Mouse (Mus musculus): ENCODE measurements around the gene Folr2. TPM values are rescaled to one million over a fixed set of nuclear protein-coding genes. Genes with fewer than 3 reads are reported as not detected.

Gene Folr2
- polyA plus RNA-seq, 1 experiment from 2014 or later, result 3.3 TPM

DNA sequence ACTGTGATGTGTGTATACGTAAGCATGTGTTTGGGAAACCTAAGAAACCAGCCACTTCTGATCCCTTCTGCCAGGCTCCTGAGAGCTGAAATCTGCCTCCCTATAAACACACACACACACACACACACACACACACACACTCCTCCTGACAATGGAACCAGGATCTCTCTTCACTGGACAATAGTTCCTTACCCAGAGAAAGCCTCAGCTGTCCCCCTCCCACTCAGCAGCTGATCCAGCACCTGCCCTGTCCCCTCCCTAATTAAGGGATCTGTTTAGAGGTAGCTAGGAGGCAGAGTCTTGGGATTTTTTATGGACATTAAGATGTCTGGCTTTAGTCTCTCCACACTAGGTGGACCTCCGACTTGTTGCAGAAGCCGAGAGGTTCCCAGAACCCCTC is 22.1 kb downstream of the Folr2 start:
- 0 out of 2 replicates have a peak overlapping the region, but pooled peaks have one; percentile 11 for H3K27ac ChIP-seq (replicated peaks)
- H3K9ac ChIP-seq, result no peak overlapping the region
- whole genome bisulfite sequencing, result 56% methylated on average over 3 of the region's 3 CpGs
- ATAC-seq (ENCODE audit: low read depth), result no peak
- H3K9me3 ChIP-seq, result no peaks in the 10 kb centered on the region
- H3K4me2 ChIP-seq, result peak overlapping the region; percentile 98
- H3K36me3 ChIP-seq, result peaks cover 23% of the 10 kb centered on the region
- H3K4me3 ChIP-seq, result peak overlapping the region; percentile 54
- no peaks in the 10 kb centered on the region; the same call in 1 of the 2 replicates for H3K27me3 ChIP-seq
- peaks cover 52% of the 10 kb centered on the region for H3K4me1 ChIP-seq (replicated peaks)

DNA sequence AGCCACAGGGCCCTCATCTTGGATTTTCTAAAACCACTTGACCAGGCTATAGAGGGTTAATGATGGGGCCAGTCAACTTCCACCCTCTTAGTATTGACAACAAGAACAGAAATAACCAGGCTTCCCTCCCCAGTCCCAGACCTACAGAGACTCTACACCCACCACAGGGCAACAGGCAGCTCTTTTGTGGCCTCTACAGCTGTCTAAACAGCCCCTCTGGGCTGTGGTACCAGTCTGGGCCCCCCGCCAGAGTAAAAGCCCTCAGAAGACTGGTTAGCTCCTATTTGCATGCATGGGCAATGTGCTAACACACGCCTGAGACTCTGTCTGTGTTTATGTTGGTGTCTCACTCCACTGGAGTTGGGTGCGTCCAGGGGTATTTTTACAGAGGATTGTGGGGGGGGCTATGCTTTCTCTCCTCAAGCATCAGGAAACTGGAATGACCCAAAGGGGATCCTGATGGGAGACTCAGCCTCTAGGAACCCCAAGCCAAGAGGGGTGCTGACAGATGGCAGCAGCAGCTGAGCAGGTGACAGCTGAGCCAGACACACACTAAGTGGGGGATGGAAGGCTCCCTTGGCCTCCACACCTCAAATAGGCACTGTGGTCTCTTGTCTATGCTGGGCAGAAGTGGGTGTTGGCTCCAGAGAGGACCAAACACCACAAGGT is 22.9 kb downstream of the Folr2 start:
- no peaks in the 10 kb centered on the region for H3K27me3 ChIP-seq
- H3K36me3 ChIP-seq, result peaks cover 31% of the 10 kb centered on the region
- peak overlapping the region; percentile 11; the same call in 1 of the 2 replicates for H3K27ac ChIP-seq (replicated peaks)
- no peak overlapping the region for H3K9ac ChIP-seq
- no peaks in the 10 kb centered on the region for H3K9me3 ChIP-seq
- ATAC-seq (ENCODE audit: low read depth), result no peak
- H3K4me2 ChIP-seq, result peak overlapping the region; percentile 98
- H3K4me1 ChIP-seq (replicated peaks), result peaks cover 52% of the 10 kb centered on the region
- H3K4me3 ChIP-seq, result no peak overlapping the region
- WGBS, result 44% methylated on average over 3 of the region's 3 CpGs

DNA sequence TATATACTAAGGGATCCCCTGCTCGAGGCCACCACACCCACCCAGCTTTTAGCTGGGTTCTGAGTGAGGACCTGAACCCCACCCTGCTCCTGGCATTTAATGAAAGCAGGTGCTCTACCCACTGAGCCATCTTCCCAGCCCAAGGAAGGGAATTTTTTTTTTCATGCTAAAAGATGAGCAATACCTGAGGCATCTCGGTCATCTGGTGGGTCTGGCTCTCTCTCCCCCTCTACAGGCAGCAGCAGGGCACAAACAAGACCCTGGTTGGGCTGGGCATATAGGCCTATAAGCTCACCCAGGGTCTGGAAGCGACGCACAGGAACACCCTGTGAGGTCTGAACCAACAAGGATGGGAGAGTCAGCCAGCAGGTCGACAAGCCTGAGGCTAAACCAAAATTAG is 23.6 kb downstream of the Folr2 start:
- peaks cover 47% of the 10 kb centered on the region for H3K4me1 ChIP-seq (replicated peaks)
- no peak for ATAC-seq (ENCODE audit: low read depth)

DNA sequence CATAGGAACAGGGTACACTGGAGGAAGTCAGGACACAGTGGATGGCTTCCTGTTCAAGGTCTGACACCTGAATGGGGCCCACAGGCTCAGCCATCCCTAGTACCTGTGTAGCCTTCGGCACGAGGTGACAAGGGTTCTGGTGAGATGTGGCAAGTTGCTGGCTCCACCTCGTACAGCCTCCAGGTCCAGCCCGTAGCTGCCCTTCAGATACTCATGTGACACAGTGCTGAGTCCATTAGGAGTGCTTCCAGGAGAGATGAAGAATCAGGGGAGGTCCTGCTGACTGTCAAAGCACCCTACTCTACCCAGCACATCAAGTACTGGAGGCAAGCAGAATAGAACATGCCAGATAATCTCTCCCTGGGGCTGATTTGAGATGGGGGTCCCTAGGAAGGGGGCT is 24.6 kb downstream of the Folr2 start:
- Histone ChIP-seq H3K4me2 (no peak overlapping the region), H3K27ac (replicated peaks) (no peak overlapping the region), H3K9me3 (no peaks in the 10 kb centered on the region), H3K27me3 (no peaks in the 10 kb centered on the region), H3K4me3 (no peak overlapping the region), H3K36me3 (peaks cover 48% of the 10 kb centered on the region), H3K4me1 (replicated peaks) (peaks cover 42% of the 10 kb centered on the region), H3K9ac (no peak overlapping the region)
- 96% methylated on average over 4 of the region's 4 CpGs for WGBS
- ATAC-seq (ENCODE audit: low read depth), result no peak

More for the DNA sequence above, 23.6 kb downstream of the Folr2 start:
- Histone ChIP-seq H3K9ac (no peak overlapping the region), H3K27me3 (no peaks in the 10 kb centered on the region), H3K36me3 (peaks cover 38% of the 10 kb centered on the region), H3K4me3 (no peak overlapping the region), H3K27ac (replicated peaks) (no peak overlapping the region), H3K9me3 (no peaks in the 10 kb centered on the region), H3K4me2 (no peak overlapping the region)
- 73% methylated on average over 5 of the region's 5 CpGs for WGBS

DNA sequence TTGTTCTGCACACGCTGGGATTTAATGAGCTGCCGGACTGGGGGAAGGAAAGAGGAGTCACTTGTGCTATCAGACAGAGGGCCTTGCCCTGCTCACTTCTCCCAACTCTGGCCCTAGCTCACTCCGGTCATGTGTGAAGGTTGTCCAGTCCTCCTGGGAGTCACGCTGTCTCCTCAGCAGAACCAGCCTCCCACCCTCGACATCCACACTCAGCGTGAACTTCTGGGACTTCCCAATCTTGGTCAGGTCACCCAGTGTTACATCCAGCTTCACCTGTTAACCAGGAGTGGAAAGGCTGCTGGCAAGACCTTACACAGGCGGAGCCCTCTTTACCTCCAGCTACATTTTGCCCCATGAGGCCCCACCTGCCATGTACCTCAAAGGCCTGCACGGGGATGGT is 25.6 kb downstream of the Folr2 start:
- Histone ChIP-seq H3K9me3 (no peaks in the 10 kb centered on the region), H3K36me3 (peaks cover 57% of the 10 kb centered on the region), H3K27me3 (no peaks in the 10 kb centered on the region), H3K4me1 (replicated peaks) (peaks cover 33% of the 10 kb centered on the region), H3K9ac (no peak overlapping the region), H3K27ac (replicated peaks) (no peak overlapping the region), H3K4me3 (no peak overlapping the region), H3K4me2 (no peak overlapping the region)
- no peak for ATAC-seq (ENCODE audit: low read depth)
- 92% methylated on average over 8 of the region's 8 CpGs for WGBS

DNA sequence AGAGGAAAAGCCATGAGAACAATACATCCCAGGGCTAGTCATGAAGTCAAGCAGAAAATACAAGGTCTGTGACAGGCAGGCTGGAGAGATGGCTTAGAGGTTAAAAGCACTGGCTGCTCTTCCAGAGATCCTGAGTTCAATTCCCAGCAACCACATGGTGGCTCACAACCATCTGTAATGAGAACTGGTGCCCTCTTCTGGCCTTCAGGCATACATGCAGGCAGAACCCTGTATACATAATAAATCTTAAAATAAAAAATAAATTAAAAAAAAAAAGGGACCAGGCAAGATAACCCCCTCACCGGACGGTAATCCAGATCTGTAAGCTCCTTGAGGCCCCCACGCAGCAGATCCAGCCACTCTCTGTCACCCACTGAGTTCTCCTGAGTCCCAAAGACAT is 26.6 kb downstream of the Folr2 start:
- no peak overlapping the region for H3K9ac ChIP-seq
- no peaks in the 10 kb centered on the region for H3K27me3 ChIP-seq
- no peak overlapping the region for H3K4me2 ChIP-seq
- H3K36me3 ChIP-seq, result peaks cover 67% of the 10 kb centered on the region
- peaks cover 22% of the 10 kb centered on the region for H3K4me1 ChIP-seq (replicated peaks)
- 95% methylated on average over 3 of the region's 3 CpGs for WGBS
- no peaks in the 10 kb centered on the region for H3K9me3 ChIP-seq
- no peak overlapping the region for H3K27ac ChIP-seq (replicated peaks)
- no peak for ATAC-seq (ENCODE audit: low read depth)
- no peak overlapping the region for H3K4me3 ChIP-seq

DNA sequence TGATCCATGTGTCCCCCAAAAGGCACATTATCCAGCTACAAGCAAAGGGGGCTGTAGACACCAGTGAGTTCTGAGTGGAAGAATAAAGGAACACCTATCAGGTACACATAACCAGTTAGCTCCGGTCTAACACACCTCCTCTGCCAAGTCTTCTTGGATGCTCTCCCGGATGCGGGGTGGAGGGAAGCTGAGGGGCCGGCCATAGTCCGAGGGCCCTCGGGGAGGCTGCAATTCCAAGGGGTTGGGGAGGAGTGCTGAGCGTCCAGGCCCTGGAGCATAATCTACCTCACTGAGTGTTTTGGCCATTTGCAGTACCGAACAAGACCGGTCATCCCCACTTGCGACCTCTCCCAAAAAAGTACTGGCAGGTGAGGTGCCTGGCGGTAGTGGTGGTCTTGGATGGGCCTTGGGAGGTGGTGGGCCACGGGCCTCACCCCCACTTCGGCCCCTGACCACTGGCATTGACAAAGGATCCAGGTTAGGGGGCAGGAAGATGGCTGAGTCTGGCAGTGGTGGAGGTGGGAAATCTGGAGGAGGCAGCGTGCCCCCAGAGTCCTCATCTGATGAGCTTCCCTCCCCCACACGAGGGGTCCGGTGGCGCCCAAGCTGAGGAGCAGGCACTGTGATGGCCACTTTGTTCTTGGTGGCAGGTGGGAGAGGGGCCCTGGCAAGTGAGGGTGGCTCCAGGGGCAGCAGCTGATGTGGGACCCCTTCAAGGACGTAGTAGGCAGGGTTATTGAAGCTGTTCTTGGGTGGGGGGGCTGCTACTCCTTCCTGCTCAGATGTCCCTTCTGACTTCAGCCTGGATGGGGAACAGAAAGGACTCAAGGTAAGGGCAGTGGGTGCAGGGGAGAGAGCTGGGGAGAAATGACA is 33.0 kb downstream of the Folr2 start:
- Histone ChIP-seq H3K4me1 (replicated peaks) (peaks cover 28% of the 10 kb centered on the region), H3K27ac (replicated peaks) (no peak overlapping the region), H3K9me3 (no peaks in the 10 kb centered on the region), H3K27me3 (peaks cover 51% of the 10 kb centered on the region), H3K4me3 (no peak overlapping the region), H3K36me3 (peaks cover 43% of the 10 kb centered on the region), H3K4me2 (no peak overlapping the region), H3K9ac (no peak overlapping the region)
- WGBS, result 85% methylated on average over 18 of the region's 18 CpGs
- no peak for ATAC-seq (ENCODE audit: low read depth)

DNA sequence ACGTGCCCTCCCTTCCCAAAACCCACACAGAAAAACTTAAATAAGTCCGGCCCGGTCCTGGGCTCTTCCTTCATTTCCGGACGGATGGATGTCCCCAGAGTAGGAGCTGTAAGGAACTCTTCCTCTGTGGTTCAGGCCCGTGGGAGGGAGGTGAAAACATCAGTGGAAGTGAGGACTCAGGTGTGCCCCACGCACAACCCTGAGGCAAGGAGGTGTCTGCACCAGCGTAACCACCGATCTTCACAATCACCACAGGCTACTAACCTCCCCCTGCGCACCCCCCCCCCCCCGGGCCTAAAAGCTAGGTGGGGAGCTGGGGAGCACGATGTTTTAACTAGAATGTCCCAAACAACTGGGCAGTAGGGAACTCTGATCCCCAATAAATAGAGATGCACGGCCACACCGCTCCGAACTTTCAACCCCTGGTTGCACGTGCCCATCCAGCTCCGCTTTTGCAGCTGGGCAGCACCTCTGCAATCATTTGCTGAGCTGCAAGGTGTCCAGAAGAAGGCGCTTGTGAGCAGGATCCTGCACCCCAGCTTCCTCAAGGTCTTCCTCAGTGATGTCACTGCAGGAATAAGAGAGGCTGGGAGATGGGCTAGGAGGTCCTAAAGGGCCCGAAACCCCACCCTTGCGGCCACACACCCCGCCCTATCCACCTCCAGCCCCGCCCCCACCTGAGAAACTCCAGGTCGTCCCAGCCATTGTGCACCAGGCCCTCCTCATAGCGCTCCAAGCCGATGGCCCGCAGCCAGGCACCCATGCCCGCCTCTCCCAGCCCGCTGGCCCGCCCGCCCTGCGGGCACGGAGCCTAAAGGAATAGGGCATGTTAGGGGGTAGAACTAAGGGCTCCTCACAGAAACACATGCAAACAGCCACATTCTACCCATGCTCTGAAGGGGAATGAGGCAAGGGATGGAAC is 33.9 kb downstream of the Folr2 start:
- Histone ChIP-seq H3K9me3 (no peaks in the 10 kb centered on the region), H3K36me3 (peaks cover 34% of the 10 kb centered on the region), H3K4me1 (replicated peaks) (peaks cover 33% of the 10 kb centered on the region), H3K4me3 (no peak overlapping the region), H3K27me3 (peaks cover 60% of the 10 kb centered on the region), H3K9ac (no peak overlapping the region), H3K4me2 (0 out of 2 replicates have a peak overlapping the region, but pooled peaks have one; percentile 11), H3K27ac (replicated peaks) (no peak overlapping the region)
- peak; percentile 15; the same call in 1 of the 2 replicates for ATAC-seq (ENCODE audit: low read depth)
- 24% methylated on average over 31 of the region's 32 CpGs for WGBS

DNA sequence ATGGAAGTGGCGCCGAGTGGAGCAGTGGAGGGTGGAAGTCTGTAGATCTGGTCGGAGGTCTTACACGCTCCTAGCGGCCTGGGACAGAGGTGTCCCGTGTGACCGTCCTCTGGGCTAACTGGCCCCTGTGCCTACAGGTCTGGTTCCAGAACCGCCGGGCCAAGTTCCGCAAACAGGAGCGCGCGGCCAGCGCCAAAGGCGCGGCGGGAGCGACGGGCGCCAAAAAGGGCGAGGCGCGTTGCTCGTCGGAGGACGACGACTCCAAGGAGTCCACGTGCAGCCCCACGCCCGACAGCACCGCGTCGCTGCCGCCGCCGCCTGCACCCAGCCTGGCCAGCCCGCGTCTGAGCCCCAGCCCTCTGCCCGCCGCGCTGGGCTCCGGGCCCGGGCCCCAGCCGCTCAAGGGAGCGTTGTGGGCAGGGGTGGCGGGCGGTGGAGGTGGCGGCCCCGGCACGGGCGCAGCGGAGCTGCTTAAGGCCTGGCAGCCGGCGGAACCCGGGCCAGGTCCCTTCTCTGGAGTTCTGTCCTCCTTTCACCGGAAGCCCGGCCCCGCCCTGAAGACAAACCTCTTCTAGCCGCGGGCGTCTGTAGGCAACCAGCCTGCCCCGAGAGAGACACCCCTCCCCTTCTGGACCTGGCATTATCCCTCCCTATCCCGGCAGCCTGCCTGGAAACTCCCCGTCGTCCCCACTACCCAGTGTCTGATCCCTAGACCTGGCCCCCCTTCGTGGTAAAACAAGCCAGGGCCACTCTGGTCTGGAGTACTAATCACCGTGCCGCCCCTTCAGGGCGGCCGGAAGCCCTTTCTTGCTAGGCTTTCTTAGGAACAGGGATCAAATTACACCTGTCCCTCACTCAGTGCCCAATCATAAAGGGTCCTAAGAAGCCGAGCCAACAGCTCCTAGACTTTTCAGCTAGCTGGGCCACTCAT is 35.2 kb downstream of the Folr2 start:
- no peaks in the 10 kb centered on the region for H3K9me3 ChIP-seq
- H3K4me3 ChIP-seq, result peak overlapping the region; percentile 39
- H3K27ac ChIP-seq (replicated peaks), result no peak overlapping the region
- H3K4me1 ChIP-seq (replicated peaks), result peaks cover 42% of the 10 kb centered on the region
- H3K4me2 ChIP-seq, result peak overlapping the region; percentile 65
- peaks cover 23% of the 10 kb centered on the region; the same call in 1 of the 2 replicates for H3K36me3 ChIP-seq
- under 1% methylated on average over 71 of the region's 71 CpGs for WGBS
- ATAC-seq (ENCODE audit: low read depth), result peak; percentile 51
- peak overlapping the region; percentile 54 for H3K9ac ChIP-seq
- H3K27me3 ChIP-seq, result peaks cover 73% of the 10 kb centered on the region

DNA sequence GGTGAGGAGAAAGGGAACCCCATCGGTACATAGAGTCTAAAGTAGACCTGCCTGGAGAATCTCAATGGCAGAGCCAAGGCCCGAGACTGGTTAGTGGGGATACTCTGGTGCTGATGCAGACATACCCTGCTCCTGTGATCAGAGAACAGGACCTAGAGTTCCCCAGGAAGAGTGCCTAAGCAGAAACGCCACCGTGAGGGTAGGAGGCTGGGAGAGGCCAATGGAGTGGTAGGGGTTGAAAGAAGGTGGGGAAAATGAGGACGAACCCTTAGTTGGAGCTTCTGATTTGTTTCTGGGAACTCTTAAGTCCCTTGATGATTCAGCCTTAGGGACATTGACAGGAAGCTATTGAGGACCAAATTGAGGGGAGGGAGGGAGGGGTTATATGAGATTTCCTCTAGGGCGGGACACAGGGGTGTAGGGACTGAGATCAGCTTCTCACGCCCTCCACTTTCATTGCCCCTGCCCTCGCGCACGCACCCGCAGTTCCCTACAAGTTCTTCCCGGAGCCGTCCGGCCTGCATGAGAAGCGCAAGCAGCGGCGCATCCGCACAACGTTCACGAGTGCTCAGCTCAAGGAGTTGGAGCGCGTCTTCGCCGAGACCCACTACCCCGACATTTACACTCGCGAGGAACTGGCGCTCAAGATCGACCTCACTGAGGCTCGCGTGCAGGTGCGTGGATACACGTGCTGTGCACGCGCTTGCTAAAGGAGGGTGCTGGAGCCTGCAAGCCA is 36.5 kb downstream of the Folr2 start:
- Histone ChIP-seq H3K9me3 (no peaks in the 10 kb centered on the region), H3K27me3 (peaks cover 82% of the 10 kb centered on the region), H3K27ac (replicated peaks) (no peak overlapping the region), H3K4me2 (peak overlapping the region; percentile 65), H3K9ac (peak overlapping the region; percentile 43; the same call in 1 of the 2 replicates), H3K4me1 (replicated peaks) (peaks cover 42% of the 10 kb centered on the region), H3K36me3 (0 out of 2 replicates have a peak, but pooled peaks cover 9% of the 10 kb centered on the region), H3K4me3 (peak overlapping the region; percentile 39)
- 2% methylated on average over 35 of the region's 35 CpGs for WGBS
- ATAC-seq (ENCODE audit: low read depth), result no peak

Data from neural tube, embryonic 13.5 days (tissue).